Mouse (Mus musculus) ES-E14 (cell line): ENCODE results near the gene Gm17545. TPM values are rescaled to one million over a fixed set of nuclear protein-coding genes. Genes with fewer than 3 reads are reported as not detected.

Experiments used
- DNase-seq: peaks from one replicate; pipeline ENCODE4 v3.0.0-alpha.2; 2013; ENCODE audit warnings: low read depth, low spot score
- H3K27ac ChIP-seq: 2 replicates; pipeline ENCODE4 v1.5.1; 2012; ENCODE audit warnings: low read depth, mild to moderate bottlenecking, low read length, moderate library complexity, mixed read lengths; ENCODE audit not compliant: poor library complexity, insufficient read depth, severe bottlenecking
- H3K36me3 ChIP-seq: 2 replicates; pipeline ENCODE4 v1.6.1; 2012; ENCODE audit warnings: mild to moderate bottlenecking, low read length, moderate library complexity, mixed read lengths; ENCODE audit not compliant: control insufficient read depth, poor library complexity, insufficient read depth, severe bottlenecking
- H3K4me1 ChIP-seq, 2 experiments: fragments of 150-350 bp in 1 of 2; sonication (generic) in 1 of 2; 2 replicates each; pipeline ENCODE4 v1.6.1; 2012; ENCODE audit warnings: low read length in 2 of 2, mild to moderate bottlenecking in 1 of 2, mixed read lengths in 1 of 2; ENCODE audit not compliant: control insufficient read depth in 2 of 2, insufficient read depth in 2 of 2, poor library complexity in 1 of 2
- H3K4me3 ChIP-seq, 2 experiments: fragments of 150-350 bp in 1 of 2; sonication (generic) in 1 of 2; 2 replicates each; pipeline ENCODE4 v1.5.1; 2012; ENCODE audit warnings: low read length in 2 of 2, low read depth in 1 of 2, mild to moderate bottlenecking in 1 of 2, mixed read lengths in 1 of 2; ENCODE audit not compliant: insufficient read depth in 1 of 2, poor library complexity in 1 of 2, severe bottlenecking in 1 of 2
- H3K9ac ChIP-seq: 2 replicates; pipeline ENCODE4 v1.6.1; 2012; ENCODE audit warnings: low read depth, mild to moderate bottlenecking, low read length, mixed read lengths; ENCODE audit not compliant: poor library complexity, insufficient read depth, severe bottlenecking
- H3K9me3 ChIP-seq: fragments of 150-350 bp; sonication (generic); 2 replicates; pipeline ENCODE4 v1.6.1; 2012; ENCODE audit warnings: low read depth, mild to moderate bottlenecking, low read length; ENCODE audit not compliant: control insufficient read depth, insufficient read depth
- CHD2 ChIP-seq: IDR thresholded peaks from 2 replicates; pipeline ENCODE4 v1.6.1; 2014; ENCODE audit warnings: mild to moderate bottlenecking, low read depth, low read length, inconsistent platforms
- HCFC1 ChIP-seq: IDR thresholded peaks from 2 replicates; pipeline ENCODE4 v1.6.1; 2012; ENCODE audit warnings: low read length, inconsistent platforms, borderline replicate concordance; ENCODE audit not compliant: insufficient read depth
- MAFK ChIP-seq: IDR thresholded peaks from 2 replicates; pipeline ENCODE4 v1.6.1; 2014; ENCODE audit warnings: mild to moderate bottlenecking, low read depth, low read length, inconsistent platforms; ENCODE audit not compliant: insufficient read depth
- ZC3H11A ChIP-seq: IDR thresholded peaks from 2 replicates; pipeline ENCODE4 v1.6.1; 2012; ENCODE audit warnings: low read depth, mild to moderate bottlenecking, inconsistent platforms, low read length, borderline replicate concordance
- ZNF384 ChIP-seq: IDR thresholded peaks from 2 replicates; pipeline ENCODE4 v1.6.1; 2012; ENCODE audit warnings: low read depth, low read length, inconsistent platforms
- in situ Hi-C, 2 experiments: fragments of 600-800 bp; cut with MboI; formaldehyde crosslinking; loops; one replicate each; pipeline ENCODE4 v1.15.1; 2025; ENCODE audit warnings: low sequenced_read_pairs in 2 of 2, inconsistent platforms in 1 of 2; ENCODE audit not compliant: unreplicated experiment in 2 of 2
- total RNA-seq: library from RNA; depleted of rRNA; stranded (reverse); fragments of 300-350 nt; gene quantifications from 2 replicates; pipeline ENCODE4 v1.2.3, GENCODE M21; 2012

Gene Gm17545
- total RNA-seq, 1 experiment: not detected

DNA sequence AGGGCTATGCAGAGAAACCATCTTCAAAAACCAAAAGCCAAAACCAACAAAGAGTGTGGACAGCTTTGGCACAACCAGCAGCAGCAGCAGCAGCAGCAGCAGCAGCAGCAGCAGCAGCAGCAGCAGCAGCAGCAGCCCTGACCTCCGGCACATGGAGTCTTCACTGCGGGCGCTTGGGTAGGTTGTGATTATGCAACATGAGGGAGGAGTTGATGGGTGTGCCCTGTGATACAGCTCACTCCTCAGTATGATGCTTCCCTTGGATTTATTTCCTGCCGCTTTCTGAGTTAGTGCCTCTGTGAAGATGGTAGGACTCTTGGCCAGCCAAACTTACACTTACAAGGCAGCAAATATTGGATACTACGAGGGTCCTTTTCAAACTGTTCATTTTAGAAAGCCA lies 6.9 kb upstream of the Gm17545 start:
- no peak for TF ChIP-seq ZNF384
- no peak for TF ChIP-seq HCFC1
- no peak for TF ChIP-seq CHD2
- TF ChIP-seq ZC3H11A: no peak
- TF ChIP-seq MAFK: no peak
- peaks cover 11% of the 10 kb centered on the region; the same call in 1 of the 2 replicates for H3K36me3 ChIP-seq
- no peak for DNase-seq

DNA sequence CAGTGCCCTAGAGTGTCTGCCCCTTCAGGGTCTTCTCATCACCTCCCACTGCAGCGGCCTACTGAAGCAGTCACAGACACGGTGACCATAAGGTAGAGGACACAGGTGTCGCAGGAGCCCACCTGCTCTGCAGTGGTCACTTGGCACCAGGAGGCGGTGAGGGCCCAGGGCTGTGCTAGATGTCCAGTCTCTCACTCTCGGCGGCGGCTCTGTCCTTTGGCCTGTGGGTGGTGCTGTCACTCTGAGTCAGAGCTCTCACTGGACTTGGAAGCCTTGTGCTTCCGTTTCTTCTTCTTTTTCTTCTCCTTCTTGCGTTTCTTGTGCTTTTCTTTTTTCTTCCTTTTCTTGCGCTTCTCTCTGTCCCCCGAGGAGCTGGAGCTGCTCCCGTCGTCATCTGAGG lies 5.7 kb upstream of the Gm17545 start:
- no peak for DNase-seq
- in situ Hi-C loops: no loop called here

More for the DNA sequence above, 6.9 kb upstream of the Gm17545 start:
- Histone ChIP-seq H3K9me3 (no peaks in the 10 kb centered on the region), H3K4me1 (peaks cover 0 to 2% of the 10 kb centered on the region in 2 experiments; a peak in 1 of 4 replicates), H3K4me3 (no peak overlapping the region), H3K9ac (no peak overlapping the region), H3K27ac (no peak overlapping the region)
- in situ Hi-C loops: no loop called here

DNA sequence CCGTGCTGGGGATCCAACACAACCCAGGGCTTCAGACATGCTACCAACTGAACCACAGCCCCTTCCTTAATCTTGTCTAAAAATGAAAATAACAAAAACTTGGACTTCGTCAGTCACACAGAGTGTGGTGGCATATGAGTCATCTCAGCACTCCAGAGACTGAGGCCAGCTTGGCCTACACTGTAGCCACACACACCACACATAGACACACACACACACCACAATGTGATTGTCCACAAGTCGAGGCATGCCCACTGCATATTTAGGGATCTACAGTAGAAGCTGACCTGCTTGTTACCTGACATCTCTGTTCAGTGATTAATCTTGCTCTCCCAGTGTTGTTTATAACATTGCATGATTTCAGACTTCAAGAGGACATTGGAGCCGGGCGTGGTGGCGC lies 4.9 kb upstream of the Gm17545 start:
- in situ Hi-C loops: no loop called here

More for the DNA sequence above, 5.7 kb upstream of the Gm17545 start:
- Histone ChIP-seq H3K4me1 (peaks cover 0 to 2% of the 10 kb centered on the region in 2 experiments; a peak in 1 of 4 replicates), H3K27ac (no peak overlapping the region; the same call in 1 of the 2 replicates), H3K36me3 (peaks cover 14% of the 10 kb centered on the region; the same call in 1 of the 2 replicates), H3K9ac (no peak overlapping the region), H3K9me3 (no peaks in the 10 kb centered on the region), H3K4me3 (no peak overlapping the region)
- no peak for TF ChIP-seq ZC3H11A
- TF ChIP-seq HCFC1: no peak
- no peak for TF ChIP-seq CHD2
- TF ChIP-seq MAFK: no peak
- no peak for TF ChIP-seq ZNF384

GRCm38 (mm10) chr9:22452697-22453096 lies 1.4 kb upstream of the Gm17545 start:
- DNase-seq: no peak
- in situ Hi-C loops: no loop called here
- H3K36me3 ChIP-seq: peaks cover 19% of the 10 kb centered on the region; the same call in 1 of the 2 replicates
- H3K4me1 ChIP-seq: peaks cover 0 to 2% of the 10 kb centered on the region in 2 experiments; a peak in 1 of 4 replicates
- no peak overlapping the region for H3K27ac ChIP-seq
- H3K4me3 ChIP-seq: no peak overlapping the region
- H3K9ac ChIP-seq: no peak overlapping the region
- TF ChIP-seq HCFC1: no peak
- no peak for TF ChIP-seq CHD2
- no peak for TF ChIP-seq ZNF384
- no peak for TF ChIP-seq MAFK
- no peak for TF ChIP-seq ZC3H11A
- no peaks in the 10 kb centered on the region for H3K9me3 ChIP-seq

More for the DNA sequence above, 4.9 kb upstream of the Gm17545 start:
- H3K36me3 ChIP-seq: peaks cover 14% of the 10 kb centered on the region; the same call in 1 of the 2 replicates
- TF ChIP-seq MAFK (no peak), ZNF384 (no peak), HCFC1 (no peak), ZC3H11A (no peak), CHD2 (no peak)
- no peak for DNase-seq
- H3K4me1 ChIP-seq: peaks cover 0 to 2% of the 10 kb centered on the region in 2 experiments; a peak in 1 of 4 replicates
- no peak overlapping the region for H3K9ac ChIP-seq
- H3K4me3 ChIP-seq: no peak overlapping the region
- H3K27ac ChIP-seq: no peak overlapping the region
- no peaks in the 10 kb centered on the region for H3K9me3 ChIP-seq

- Histone ChIP-seq H3K9ac (no peak overlapping the region), H3K4me3 (no peak overlapping the region), H3K27ac (no peak overlapping the region), H3K4me1 (peaks cover 0 to 2% of the 10 kb centered on the region in 2 experiments; a peak in 1 of 4 replicates), H3K9me3 (no peaks in the 10 kb centered on the region), H3K36me3 (peaks cover 17% of the 10 kb centered on the region; the same call in 1 of the 2 replicates)
- in situ Hi-C loops: no loop called here
- TF ChIP-seq CHD2 (no peak), MAFK (no peak), HCFC1 (no peak), ZC3H11A (no peak), ZNF384 (no peak)
- no peak for DNase-seq
Observed at GRCm38 (mm10) chr9:22453501-22453924, 577 bp upstream of the Gm17545 start.
